Mouse (Mus musculus) intestine, embryonic 15.5 days (tissue): Measurements from ENCODE around the gene Rasal1. TPM values are rescaled to one million over a fixed set of nuclear protein-coding genes. Genes with fewer than 3 reads are reported as not detected.

Source experiments
- ATAC-seq: fragments of 200-750 bp; cut with Nextera tagmentation; 2 replicates; pipeline ENCODE4 v1.8.0; 2017; ENCODE audit warnings: moderate TSS enrichment, moderate library complexity
- H3K27ac ChIP-seq: fragments of 300-500 bp; sonication (generic); 2 replicates; pipeline ENCODE4 v1.5.1; 2015; ENCODE audit warnings: mild to moderate bottlenecking, inconsistent platforms
- H3K27me3 ChIP-seq: fragments of 300-500 bp; sonication (generic); replicated peaks from 2 replicates; pipeline ENCODE4 v1.6.1; 2015; ENCODE audit warnings: inconsistent platforms
- H3K36me3 ChIP-seq: fragments of 300-500 bp; sonication (generic); 2 replicates; pipeline ENCODE4 v1.6.1; 2015; ENCODE audit warnings: inconsistent platforms
- H3K4me1 ChIP-seq: fragments of 300-500 bp; sonication (generic); replicated peaks from 2 replicates; pipeline ENCODE4 v1.6.1; 2015; ENCODE audit warnings: inconsistent platforms
- H3K4me2 ChIP-seq: fragments of 300-500 bp; sonication (generic); replicated peaks from 2 replicates; pipeline ENCODE4 v1.6.1; 2015; ENCODE audit warnings: mild to moderate bottlenecking, inconsistent platforms
- H3K4me3 ChIP-seq: fragments of 300-500 bp; sonication (generic); replicated peaks from 2 replicates; pipeline ENCODE4 v1.5.1; 2015; ENCODE audit warnings: inconsistent platforms
- H3K9ac ChIP-seq: fragments of 300-500 bp; sonication (generic); 2 replicates; pipeline ENCODE4 v1.6.1; 2015; ENCODE audit warnings: inconsistent platforms
- H3K9me3 ChIP-seq: fragments of 300-500 bp; sonication (generic); 2 replicates; pipeline ENCODE4 v1.6.1; 2016; ENCODE audit warnings: inconsistent platforms
- WGBS: fragments of 180-500 bp; shearing (Covaris S2); methylation state at CpG from one replicate; pipeline ENCODE4 v1.1.7; 2015; 5-methylcytosine and 5-hydroxymethylcytosine counted together
- polyA plus RNA-seq: library from polyadenylated mRNA; unstranded; fragments of >200 nt; fragmentation: Nextera tagmentation; extraction: Ambion mirVana; gene quantifications from 2 replicates; pipeline ENCODE4 v1.2.1, GENCODE M21; 2015

Rasal1 gene
- polyA plus RNA-seq, 1 experiment from 2014 or later = 0.49 TPM

DNA sequence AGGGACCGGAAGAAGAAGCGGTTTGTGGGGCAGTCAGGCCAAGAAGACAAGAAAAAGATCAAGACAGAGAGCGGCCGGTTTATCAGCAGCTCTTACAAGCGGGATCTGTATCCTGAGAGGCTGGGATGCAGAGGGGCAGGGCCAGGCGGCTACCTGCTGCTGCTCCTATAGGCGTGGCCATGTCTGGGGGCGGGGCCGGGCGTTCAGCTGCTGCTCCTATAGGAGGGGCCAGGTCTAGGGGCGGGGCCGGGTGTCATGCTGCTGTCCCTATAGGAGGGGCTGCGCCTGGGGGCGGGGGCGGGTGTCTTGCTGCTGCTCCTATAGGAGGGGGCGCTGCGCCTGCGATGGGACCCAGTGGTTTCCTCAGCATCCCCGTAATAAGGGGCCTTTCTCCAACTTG lies 22.2 kb upstream of the Rasal1 start:
- H3K9ac ChIP-seq = no peak overlapping the region
- H3K4me2 ChIP-seq = no peak overlapping the region
- H3K9me3 ChIP-seq = no peaks in the 10 kb centered on the region
- 47% methylated on average over 17 of the region's 19 CpGs for WGBS
- 0 out of 2 replicates have a peak, but pooled peaks cover 4% of the 10 kb centered on the region for H3K27me3 ChIP-seq
- H3K4me1 ChIP-seq = peaks cover 6% of the 10 kb centered on the region; the same call in 1 of the 2 replicates
- ATAC-seq = peak; percentile 62
- no peak overlapping the region for H3K27ac ChIP-seq
- peaks cover 49% of the 10 kb centered on the region for H3K36me3 ChIP-seq
- H3K4me3 ChIP-seq = no peak overlapping the region

- Histone ChIP-seq H3K4me2 (no peak overlapping the region), H3K27me3 (peaks cover 7% of the 10 kb centered on the region; the same call in 1 of the 2 replicates), H3K27ac (no peak overlapping the region), H3K9ac (no peak overlapping the region), H3K36me3 (peaks cover 39% of the 10 kb centered on the region), H3K4me3 (no peak overlapping the region), H3K9me3 (no peaks in the 10 kb centered on the region), H3K4me1 (0 out of 2 replicates have a peak, but pooled peaks cover 6% of the 10 kb centered on the region)
- ATAC-seq = no peak
- WGBS = 90% methylated on average over 15 of the region's 15 CpGs
These were observed 20.9 kb upstream of the Rasal1 start for GRCm38 (mm10) chr5:120627515-120628300.

DNA sequence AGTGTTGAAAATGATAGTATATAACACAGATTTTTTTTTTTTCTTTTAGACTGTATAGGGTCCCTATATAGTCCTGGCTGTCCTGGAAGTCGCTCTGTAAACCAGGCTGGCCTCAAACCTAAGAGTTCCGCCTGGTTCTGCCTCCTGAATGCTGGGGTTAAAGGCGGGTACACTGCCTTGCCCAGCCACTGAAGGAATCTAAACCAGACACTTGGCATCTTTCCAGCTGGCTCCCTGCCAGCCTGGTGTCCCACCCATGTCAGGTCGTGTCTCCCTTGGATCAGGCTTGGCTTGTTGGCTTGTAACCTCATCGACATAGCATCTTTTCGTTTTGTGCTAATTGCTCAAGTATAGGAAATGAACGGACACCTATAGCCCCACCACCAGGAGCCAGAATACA lies 20.0 kb upstream of the Rasal1 start:
- Histone ChIP-seq H3K9ac (no peak overlapping the region), H3K36me3 (peaks cover 31% of the 10 kb centered on the region), H3K4me1 (0 out of 2 replicates have a peak, but pooled peaks cover 6% of the 10 kb centered on the region), H3K9me3 (no peaks in the 10 kb centered on the region), H3K27me3 (peaks cover 7% of the 10 kb centered on the region; the same call in 1 of the 2 replicates), H3K27ac (no peak overlapping the region), H3K4me2 (no peak overlapping the region), H3K4me3 (no peak overlapping the region)
- 0 out of 2 replicates have a peak, but pooled peaks have one; percentile 11 for ATAC-seq
- 53% methylated on average over 7 of the region's 7 CpGs for WGBS

DNA sequence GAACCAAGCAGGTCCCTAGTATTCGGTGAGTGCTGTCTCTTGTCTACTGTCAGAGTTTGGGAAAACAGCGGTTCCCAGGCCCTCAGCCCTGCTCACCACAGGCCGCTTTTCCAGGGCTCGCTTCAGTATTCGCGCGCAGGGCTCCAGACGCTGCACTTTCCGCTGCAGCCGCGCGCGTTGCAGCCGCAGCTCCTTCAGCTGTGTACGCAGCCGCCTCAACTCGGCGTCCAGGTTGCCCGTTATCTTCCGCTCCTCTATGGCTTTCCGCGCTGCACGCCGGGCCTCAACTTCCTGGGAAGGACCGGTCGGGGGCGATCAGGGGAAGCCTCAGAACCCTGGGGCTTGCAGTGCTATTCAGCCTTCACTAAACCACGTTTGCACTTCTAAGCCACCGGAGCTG lies 17.5 kb upstream of the Rasal1 start:
- no peak overlapping the region for H3K27ac ChIP-seq
- H3K9ac ChIP-seq = no peak overlapping the region
- WGBS = 8% methylated on average over 29 of the region's 29 CpGs
- H3K27me3 ChIP-seq = peaks cover 7% of the 10 kb centered on the region; the same call in 1 of the 2 replicates
- 0 out of 2 replicates have a peak, but pooled peaks cover 6% of the 10 kb centered on the region for H3K4me1 ChIP-seq
- H3K36me3 ChIP-seq = peaks cover 11% of the 10 kb centered on the region; the same call in 1 of the 2 replicates
- no peak for ATAC-seq
- no peak overlapping the region for H3K4me3 ChIP-seq
- H3K4me2 ChIP-seq = peak overlapping the region; percentile 42
- H3K9me3 ChIP-seq = no peaks in the 10 kb centered on the region

DNA sequence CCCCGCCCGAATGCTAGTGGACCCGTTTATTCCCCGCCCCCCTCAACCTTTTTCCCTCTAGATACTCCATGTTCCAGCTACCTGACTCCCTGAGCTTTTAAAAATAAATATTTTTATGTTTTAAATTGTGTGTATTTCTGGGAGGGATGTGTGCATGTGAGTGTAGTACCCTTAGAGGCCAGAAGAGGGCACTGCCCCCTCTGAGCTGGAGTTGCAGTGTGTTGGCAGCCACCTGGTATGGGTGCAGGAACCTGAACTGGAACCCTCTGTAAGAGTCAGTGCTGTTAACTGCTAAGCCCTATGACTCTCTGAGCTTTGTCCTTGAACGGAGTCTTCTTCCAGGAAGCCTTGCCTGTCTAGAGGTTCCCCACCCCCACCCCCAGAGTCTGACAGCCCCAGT lies 16.7 kb upstream of the Rasal1 start:
- Histone ChIP-seq H3K4me1 (0 out of 2 replicates have a peak, but pooled peaks cover 6% of the 10 kb centered on the region), H3K9ac (no peak overlapping the region), H3K9me3 (no peaks in the 10 kb centered on the region), H3K36me3 (peaks cover 8% of the 10 kb centered on the region; the same call in 1 of the 2 replicates), H3K4me2 (no peak overlapping the region), H3K27me3 (peaks cover 7% of the 10 kb centered on the region; the same call in 1 of the 2 replicates), H3K4me3 (no peak overlapping the region), H3K27ac (no peak overlapping the region)
- WGBS = 92% methylated on average over 5 of the region's 5 CpGs
- no peak for ATAC-seq

- H3K4me3 ChIP-seq = no peak within 1 kb of the TSS
- no peaks in the 10 kb centered on the region for H3K36me3 ChIP-seq
- H3K27ac ChIP-seq = no peak within 1 kb of the TSS
- ATAC-seq = no peak
- WGBS = 44% methylated on average over 9 of the region's 9 CpGs
- no peaks in the 10 kb centered on the region for H3K9me3 ChIP-seq
- peaks cover 7% of the 10 kb centered on the region; the same call in 1 of the 2 replicates for H3K27me3 ChIP-seq
- no peak within 1 kb of the TSS for H3K9ac ChIP-seq
- 0 out of 2 replicates have a peak, but pooled peaks cover 4% of the 10 kb centered on the region for H3K4me1 ChIP-seq
- H3K4me2 ChIP-seq = no peak within 1 kb of the TSS
These were observed 14.5 kb upstream of the Rasal1 start, which contains the start of gene Cfap73 for GRCm38 (mm10) chr5:120634131-120634530. Cfap73 (minus strand) TSS chr5:120634235.

GRCm38 (mm10) chr5:120634860-120635259 lies 13.8 kb upstream of the Rasal1 start:
- Histone ChIP-seq H3K4me2 (no peak overlapping the region), H3K36me3 (no peaks in the 10 kb centered on the region), H3K4me3 (no peak overlapping the region), H3K9me3 (no peaks in the 10 kb centered on the region), H3K27ac (no peak overlapping the region), H3K4me1 (0 out of 2 replicates have a peak, but pooled peaks cover 4% of the 10 kb centered on the region), H3K27me3 (peaks cover 7% of the 10 kb centered on the region; the same call in 1 of the 2 replicates), H3K9ac (no peak overlapping the region)
- no peak for ATAC-seq
- WGBS = 48% methylated on average over 5 of the region's 5 CpGs

GRCm38 (mm10) chr5:120635633-120636032 lies 13.0 kb upstream of the Rasal1 start:
- H3K4me2 ChIP-seq = no peak overlapping the region
- no peak overlapping the region for H3K9ac ChIP-seq
- 0 out of 2 replicates have a peak, but pooled peaks cover 4% of the 10 kb centered on the region for H3K4me1 ChIP-seq
- H3K36me3 ChIP-seq = no peaks in the 10 kb centered on the region
- H3K4me3 ChIP-seq = no peak overlapping the region
- no peak overlapping the region for H3K27ac ChIP-seq
- H3K27me3 ChIP-seq = peaks cover 3% of the 10 kb centered on the region; the same call in 1 of the 2 replicates
- no peak for ATAC-seq
- 69% methylated on average over 5 of the region's 5 CpGs for WGBS
- H3K9me3 ChIP-seq = no peaks in the 10 kb centered on the region

DNA sequence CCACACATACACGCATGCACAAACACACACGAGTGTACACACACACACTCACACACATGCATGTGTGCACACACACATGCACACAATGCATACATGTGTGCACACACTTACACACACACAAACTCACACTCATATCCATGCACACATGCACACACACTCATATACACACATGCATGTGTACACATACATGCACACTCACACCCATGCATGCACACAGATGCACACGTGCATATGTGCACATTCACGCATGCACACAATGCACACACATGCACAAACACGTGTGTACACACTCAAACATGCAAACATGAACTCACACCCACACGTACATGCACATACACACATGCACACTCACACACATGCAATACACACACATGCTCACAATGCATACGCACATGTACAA lies 8.5 kb upstream of the Rasal1 start:
- no peak for ATAC-seq
- no peak overlapping the region for H3K27ac ChIP-seq
- 90% methylated on average over 7 of the region's 7 CpGs for WGBS

DNA sequence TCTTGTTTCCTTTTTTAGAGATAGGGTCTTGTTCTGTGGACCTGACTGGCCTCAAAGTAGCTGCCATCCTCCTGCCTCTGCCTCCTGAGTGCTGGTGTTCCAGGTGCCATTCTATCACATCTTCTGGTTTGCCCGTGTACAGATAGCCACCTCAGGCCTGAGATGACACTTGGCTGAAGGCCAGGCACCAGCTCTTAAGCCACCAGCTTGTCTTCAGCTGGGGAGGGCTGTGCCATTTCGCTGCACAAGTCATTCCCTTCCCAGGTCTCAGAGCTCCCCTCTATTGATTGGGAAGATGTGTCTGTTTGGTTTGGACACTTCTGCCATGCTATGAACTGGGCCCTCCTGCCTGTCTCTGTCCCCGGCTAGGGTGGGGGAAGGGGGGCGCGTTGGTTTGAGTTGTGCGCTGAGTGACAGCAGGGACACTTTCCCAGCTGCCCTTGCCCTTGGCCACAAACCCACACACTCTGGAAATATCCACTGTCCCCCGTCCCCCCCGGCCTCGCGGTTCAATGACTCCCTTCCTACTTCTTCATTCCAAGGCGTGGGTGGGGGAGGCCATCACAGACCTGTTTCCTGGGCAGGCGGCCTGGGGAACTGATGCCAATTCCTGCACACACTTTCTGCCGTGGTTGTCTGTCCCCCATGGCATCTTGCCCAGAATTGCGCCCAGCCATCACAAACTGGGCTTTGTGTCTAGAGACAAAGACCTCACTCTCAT lies 5.1 kb upstream of the Rasal1 start:
- H3K27me3 ChIP-seq = peaks cover 14% of the 10 kb centered on the region
- H3K27ac ChIP-seq = no peak overlapping the region
- WGBS = 74% methylated on average over 14 of the region's 14 CpGs
- H3K9me3 ChIP-seq = no peaks in the 10 kb centered on the region
- H3K36me3 ChIP-seq = no peaks in the 10 kb centered on the region
- no peak overlapping the region for H3K4me3 ChIP-seq
- no peak overlapping the region for H3K9ac ChIP-seq
- ATAC-seq = no peak
- H3K4me1 ChIP-seq = peaks cover under 1% of the 10 kb centered on the region; the same call in 1 of the 2 replicates
- no peak overlapping the region for H3K4me2 ChIP-seq

More for the DNA sequence above, 8.5 kb upstream of the Rasal1 start:
- H3K9me3 ChIP-seq = no peaks in the 10 kb centered on the region
- no peaks in the 10 kb centered on the region for H3K27me3 ChIP-seq
- no peaks in the 10 kb centered on the region for H3K36me3 ChIP-seq
- H3K9ac ChIP-seq = no peak overlapping the region
- no peaks in the 10 kb centered on the region for H3K4me1 ChIP-seq
- H3K4me2 ChIP-seq = no peak overlapping the region
- no peak overlapping the region for H3K4me3 ChIP-seq

DNA sequence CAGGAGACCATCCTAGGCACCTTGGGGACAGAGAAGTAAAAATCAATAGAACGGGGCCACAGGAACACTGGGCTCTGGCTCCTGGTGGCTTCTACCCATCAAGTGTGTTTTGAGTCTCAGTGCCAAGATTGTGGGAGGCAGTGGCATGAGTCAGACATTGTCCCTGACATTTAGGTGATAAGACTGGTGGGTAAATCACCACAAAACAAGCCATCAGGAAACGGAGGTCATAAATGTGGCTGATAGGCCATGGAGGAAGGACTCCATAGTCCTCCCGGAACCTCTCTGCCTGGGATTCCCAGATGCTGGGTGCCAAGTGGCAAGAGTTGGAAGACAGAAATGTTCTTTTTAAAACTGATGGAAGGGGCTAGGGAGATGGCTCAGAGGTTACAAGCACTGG lies 4.4 kb upstream of the Rasal1 start:
- H3K36me3 ChIP-seq = no peaks in the 10 kb centered on the region
- 56% methylated on average over 3 of the region's 3 CpGs for WGBS
- H3K9me3 ChIP-seq = no peaks in the 10 kb centered on the region
- peaks cover 21% of the 10 kb centered on the region for H3K27me3 ChIP-seq
- no peak overlapping the region for H3K27ac ChIP-seq
- H3K4me1 ChIP-seq = peaks cover 8% of the 10 kb centered on the region
- no peak overlapping the region for H3K9ac ChIP-seq
- no peak overlapping the region for H3K4me3 ChIP-seq
- H3K4me2 ChIP-seq = no peak overlapping the region
- no peak for ATAC-seq

- Histone ChIP-seq H3K27ac (no peak overlapping the region), H3K4me2 (no peak overlapping the region), H3K4me1 (peaks cover 10% of the 10 kb centered on the region), H3K27me3 (peaks cover 32% of the 10 kb centered on the region), H3K36me3 (no peaks in the 10 kb centered on the region), H3K4me3 (no peak overlapping the region), H3K9me3 (no peaks in the 10 kb centered on the region), H3K9ac (no peak overlapping the region)
- ATAC-seq = no peak
- WGBS = 52% methylated on average over 6 of the region's 6 CpGs
These were observed 2.8 kb upstream of the Rasal1 start for GRCm38 (mm10) chr5:120645851-120646250.
